Mouse (Mus musculus) heart, postnatal 0 days (tissue): ENCODE results near the gene Lamb1.

Experiments used
- CTCF ChIP-seq: IDR thresholded peaks from 2 replicates; pipeline ENCODE4 v1.5.1; 2016; ENCODE audit warnings: antibody characterized with exemption, control low read depth, low read depth
- EP300 ChIP-seq: IDR thresholded peaks from 2 replicates; pipeline ENCODE4 v1.6.1; 2016; ENCODE audit warnings: antibody characterized with exemption, low read depth

- TF ChIP-seq CTCF: no peak
- TF ChIP-seq EP300: no peak
These were observed 32.4 kb upstream of the Lamb1 start for GRCm38 (mm10) chr12:31232635-31233034.
